Mouse (Mus musculus) heart, adult 2 months (tissue): ENCODE results near the gene Rad54l. TPM values are rescaled to one million over a fixed set of nuclear protein-coding genes. Genes with fewer than 3 reads are reported as not detected.

Source experiments
- DNase-seq, 2 experiments: peaks; one replicate each; pipeline ENCODE4 v3.0.0; 2021
- H3K27ac ChIP-seq: fragments of 200-600 bp; 2 replicates; pipeline ENCODE4 v1.8.1; 2022
- H3K27me3 ChIP-seq: fragments of 200-500 bp; 2 replicates; pipeline ENCODE4 v1.6.1; 2012; ENCODE audit warnings: mild to moderate bottlenecking, low read length, inconsistent platforms, mixed read lengths; ENCODE audit not compliant: control insufficient read depth, insufficient read depth
- H3K36me3 ChIP-seq: fragments of 200-500 bp; 2 replicates; pipeline ENCODE4 v1.6.1; 2012; ENCODE audit warnings: low read length, inconsistent platforms; ENCODE audit not compliant: control insufficient read depth, insufficient read depth
- H3K4me1 ChIP-seq: fragments of 200-500 bp; 2 replicates; pipeline ENCODE4 v1.6.1; 2011; ENCODE audit warnings: low read length; ENCODE audit not compliant: control insufficient read depth, insufficient read depth
- H3K4me3 ChIP-seq: fragments of 200-600 bp; 2 replicates; pipeline ENCODE4 v1.8.1; 2022
- H3K79me2 ChIP-seq: fragments of 200-500 bp; replicated peaks from 2 replicates; pipeline ENCODE4 v1.6.1; 2012; ENCODE audit warnings: mild to moderate bottlenecking, inconsistent platforms, low read length, moderate library complexity, mixed read lengths; ENCODE audit not compliant: control insufficient read depth, insufficient read depth
- H3K9ac ChIP-seq: fragments of 200-500 bp; 2 replicates; pipeline ENCODE4 v1.6.1; 2012; ENCODE audit warnings: low read depth, mild to moderate bottlenecking, control low read depth, inconsistent platforms, low read length, mixed read lengths
- CTCF ChIP-seq: fragments of 200-600 bp; IDR thresholded peaks from 2 replicates; pipeline ENCODE4 v1.8.1; 2022; ENCODE audit warnings: antibody characterized with exemption, mild to moderate bottlenecking, moderate library complexity
- EP300 ChIP-seq: fragments of 200-500 bp; IDR thresholded peaks from 2 replicates; pipeline ENCODE4 v1.6.1; 2011; ENCODE audit warnings: low read depth, low read length, control low read depth; ENCODE audit not compliant: insufficient read depth
- POLR2A ChIP-seq: fragments of 200-500 bp; IDR thresholded peaks from 2 replicates; pipeline ENCODE4 v1.6.1; 2011; ENCODE audit warnings: mild to moderate bottlenecking, low read depth, low read length, control low read depth; ENCODE audit not compliant: insufficient read depth
- WGBS: fragments of 180-500 bp; shearing (Covaris S2); methylation state at CpG from one replicate; pipeline ENCODE4 v1.1.7; 2018; 5-methylcytosine and 5-hydroxymethylcytosine counted together
- intact Hi-C: fragments of 180-260 bp; cut with DNase I; formaldehyde crosslinking; loops from one replicate; pipeline ENCODE4 v1.15.1; 2025
- polyA plus RNA-seq: library from polyadenylated mRNA; depleted of rRNA; stranded (reverse); fragments of >200 nt; gene quantifications from 2 replicates; pipeline ENCODE4 v1.2.3, GENCODE M21; 2012
- total RNA-seq, 2 experiments: library from RNA; stranded (reverse); gene quantifications; 2 replicates each; pipeline ENCODE4 v1.2.3; 2021

Rad54l gene
- total and polyA plus RNA-seq, 3 experiments: 0.18 to 0.43 (median 0.21) TPM

DNA sequence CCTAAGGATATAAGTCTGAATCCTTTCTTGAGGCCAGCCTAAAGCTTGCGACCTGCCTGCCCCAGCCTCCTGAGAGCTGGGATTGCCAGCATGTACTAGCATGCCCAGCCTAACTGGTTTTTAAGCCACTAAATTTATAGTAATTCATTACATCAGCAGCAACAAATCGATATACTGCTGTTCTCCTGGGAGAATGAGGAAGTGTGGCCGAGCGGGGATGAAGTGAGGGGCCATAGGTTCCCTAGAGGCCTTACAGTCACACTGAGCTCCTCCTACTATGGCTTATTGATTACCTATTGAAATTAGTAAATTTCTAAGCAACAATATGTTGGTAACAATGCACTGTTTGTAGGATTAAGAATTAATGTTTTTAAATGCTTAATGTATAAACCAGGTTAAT, 9.6 kb upstream of the Rad54l start:
- Histone ChIP-seq H3K4me1 (no peaks in the 10 kb centered on the region), H3K27me3 (no peaks in the 10 kb centered on the region), H3K9ac (no peak overlapping the region), H3K79me2 (no peaks in the 10 kb centered on the region), H3K36me3 (no peaks in the 10 kb centered on the region), H3K27ac (no peak overlapping the region), H3K4me3 (no peak overlapping the region)
- TF ChIP-seq EP300: no peak
- intact Hi-C loops: no loop called here
- WGBS: 79% methylated on average over 4 of the region's 4 CpGs
- no peak for DNase-seq

DNA sequence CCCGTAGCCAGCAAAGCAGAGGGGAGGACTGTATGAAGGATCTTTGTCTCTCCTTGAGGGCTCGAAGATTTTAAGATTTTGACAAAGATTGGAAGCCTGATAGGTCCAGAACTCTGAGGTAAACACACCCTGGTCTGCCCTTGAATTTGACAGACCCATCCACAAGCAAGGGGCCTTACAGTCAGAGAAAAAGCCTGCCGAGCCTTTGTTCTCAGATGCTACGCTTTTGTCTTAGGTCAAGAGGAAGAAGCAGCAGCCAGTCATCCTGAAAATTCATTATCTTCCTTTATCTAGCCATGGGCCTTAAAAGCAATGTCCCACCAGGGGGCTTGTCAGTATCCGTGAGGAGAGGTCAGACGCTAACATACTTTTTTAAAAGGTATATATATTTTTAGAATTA, 4.5 kb upstream of the Rad54l start:
- WGBS: 76% methylated on average over 6 of the region's 6 CpGs
- intact Hi-C loops: no loop called here
- Histone ChIP-seq H3K79me2 (no peaks in the 10 kb centered on the region), H3K4me3 (no peak overlapping the region), H3K27me3 (no peaks in the 10 kb centered on the region), H3K27ac (no peak overlapping the region), H3K36me3 (no peaks in the 10 kb centered on the region), H3K9ac (no peak overlapping the region), H3K4me1 (peaks cover 1% of the 10 kb centered on the region; the same call in 1 of the 2 replicates)
- DNase-seq: no peak
- no peak for TF ChIP-seq POLR2A
- no peak for TF ChIP-seq EP300
- no peak for TF ChIP-seq CTCF

DNA sequence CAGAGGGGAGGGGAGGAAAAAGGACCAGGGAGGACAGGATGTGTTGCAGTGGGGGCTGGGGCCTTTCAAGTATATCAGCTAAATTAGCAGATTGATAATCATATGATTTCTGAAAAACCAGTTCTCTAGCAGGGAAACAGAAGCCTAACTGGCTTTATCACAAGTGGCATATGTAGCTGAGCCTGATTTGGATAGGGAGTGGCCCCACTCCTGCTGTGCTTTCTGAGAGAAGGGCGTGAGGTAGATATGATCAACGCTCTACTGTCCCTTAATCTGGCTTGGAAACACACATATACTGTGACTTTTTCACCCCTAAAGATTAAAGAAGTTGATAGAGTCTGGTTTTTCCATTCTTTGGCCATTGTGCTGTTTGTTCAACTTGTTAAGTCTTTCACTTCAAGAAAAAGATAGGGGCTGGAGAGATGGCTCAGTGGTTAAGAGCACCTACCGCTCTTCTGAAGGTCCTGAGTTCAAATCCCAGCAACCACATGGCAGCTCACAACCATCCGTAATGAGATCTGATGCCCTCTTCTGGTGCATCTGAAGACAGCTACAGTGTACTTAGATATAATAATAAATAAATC, 2.4 kb upstream of the Rad54l start:
- TF ChIP-seq POLR2A: no peak
- Histone ChIP-seq H3K36me3 (no peaks in the 10 kb centered on the region), H3K9ac (no peak overlapping the region), H3K79me2 (no peaks in the 10 kb centered on the region), H3K27ac (no peak overlapping the region), H3K4me1 (peaks cover 1% of the 10 kb centered on the region; the same call in 1 of the 2 replicates), H3K4me3 (no peak overlapping the region), H3K27me3 (no peaks in the 10 kb centered on the region)
- DNase-seq: no peak
- WGBS: 92% methylated on average over 4 of the region's 4 CpGs
- intact Hi-C loops: no loop called here

DNA sequence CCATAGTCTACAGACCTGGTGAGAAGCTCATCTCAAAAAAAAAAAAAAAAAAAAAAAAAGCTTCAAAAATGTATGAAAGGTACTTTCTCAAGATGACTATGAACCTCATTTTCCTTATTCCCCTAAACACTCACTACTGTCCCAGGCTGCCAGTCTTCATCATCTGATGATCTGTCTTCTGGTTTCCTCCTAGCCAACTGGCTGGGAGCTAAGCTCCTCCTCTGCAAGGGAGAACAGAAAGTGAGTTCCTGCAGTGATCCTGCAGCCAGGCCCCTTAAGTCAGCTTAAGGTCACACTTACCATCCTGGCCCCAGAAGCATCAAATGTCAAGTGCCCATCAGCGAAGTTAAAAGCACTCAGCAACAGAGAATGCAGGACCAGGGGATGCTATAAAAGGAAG, 728 bp downstream of the Rad54l start:
- Histone ChIP-seq H3K79me2 (no peaks in the 10 kb centered on the region), H3K27me3 (no peaks in the 10 kb centered on the region), H3K4me1 (peaks cover 1% of the 10 kb centered on the region; the same call in 1 of the 2 replicates), H3K9ac (no peak overlapping the region), H3K4me3 (no peak overlapping the region), H3K36me3 (no peaks in the 10 kb centered on the region), H3K27ac (no peak overlapping the region)
- WGBS: 0% methylated on average over 1 of the region's 1 CpGs
- no peak for TF ChIP-seq POLR2A
- no peak for TF ChIP-seq CTCF
- no peak for TF ChIP-seq EP300
- DNase-seq: no peak
- intact Hi-C loops: no loop called here

DNA sequence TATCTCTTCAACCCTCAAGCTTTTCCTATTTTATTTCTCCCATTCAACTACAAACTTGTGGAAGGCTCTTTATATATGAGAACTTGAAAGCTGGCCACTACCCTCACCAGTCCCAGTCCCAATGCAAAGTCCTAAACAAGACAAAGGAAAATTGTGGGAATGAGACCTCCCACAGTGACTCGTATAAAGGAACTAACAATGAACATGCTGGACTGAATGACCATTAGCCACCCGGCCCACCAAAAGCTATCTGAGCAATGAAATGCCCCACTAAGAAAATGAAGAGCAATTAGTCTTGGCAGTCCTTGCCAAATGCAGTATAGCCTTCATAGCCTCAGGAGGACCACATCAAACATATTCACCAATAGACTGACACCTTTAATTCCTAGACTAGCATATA, 12.0 kb downstream of the Rad54l start:
- no peak for TF ChIP-seq EP300
- TF ChIP-seq CTCF: no peak
- TF ChIP-seq POLR2A: no peak
- no peak for DNase-seq
- 84% methylated on average over 2 of the region's 2 CpGs for WGBS
- no peaks in the 10 kb centered on the region for H3K4me1 ChIP-seq
- no peak overlapping the region for H3K9ac ChIP-seq
- H3K4me3 ChIP-seq: no peak overlapping the region
- no peaks in the 10 kb centered on the region for H3K79me2 ChIP-seq
- intact Hi-C loops: no loop called here
- H3K27me3 ChIP-seq: no peaks in the 10 kb centered on the region
- no peak overlapping the region for H3K27ac ChIP-seq
- H3K36me3 ChIP-seq: no peaks in the 10 kb centered on the region

DNA sequence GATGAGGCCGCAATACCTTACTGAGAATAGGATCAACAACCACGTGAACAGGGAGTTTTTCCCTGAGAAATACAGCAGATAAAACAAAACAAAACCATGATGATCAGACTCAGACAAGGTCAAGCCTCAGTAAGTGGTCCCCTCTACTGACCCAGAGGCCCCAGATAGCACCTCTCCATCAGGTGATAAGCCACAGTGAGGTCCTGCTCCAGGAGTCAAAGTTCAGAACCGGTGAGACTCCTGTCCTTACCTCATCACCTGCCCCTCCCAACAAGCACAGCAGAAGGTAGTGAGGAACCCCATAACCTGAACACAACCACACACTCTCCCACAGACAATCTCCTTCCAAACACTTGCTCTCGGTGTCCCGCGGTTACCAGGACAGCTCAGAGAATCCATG, 12.8 kb downstream of the Rad54l start:
- no peak for DNase-seq
- H3K27me3 ChIP-seq: no peaks in the 10 kb centered on the region
- WGBS: 90% methylated on average over 6 of the region's 6 CpGs
- H3K4me3 ChIP-seq: no peak overlapping the region
- no peak overlapping the region for H3K27ac ChIP-seq
- TF ChIP-seq POLR2A (no peak), CTCF (no peak), EP300 (no peak)
- H3K4me1 ChIP-seq: no peaks in the 10 kb centered on the region
- intact Hi-C loops: no loop called here
- no peaks in the 10 kb centered on the region for H3K36me3 ChIP-seq
- no peaks in the 10 kb centered on the region for H3K79me2 ChIP-seq
- H3K9ac ChIP-seq: no peak overlapping the region
